Mouse (Mus musculus) neural tube, postnatal 0 days (tissue): Measurements from ENCODE around the gene Ifnar2. TPM values are rescaled to one million over a fixed set of nuclear protein-coding genes. Genes with fewer than 3 reads are reported as not detected.

Source experiments
- polyA plus RNA-seq: library from polyadenylated mRNA; unstranded; fragments of >200 nt; fragmentation: Nextera tagmentation; extraction: Ambion mirVana; gene quantifications from 2 replicates; pipeline ENCODE4 v1.2.1, GENCODE M21; 2015

The Ifnar2 gene
- 48.1 and 52.9 TPM in 2 replicates for polyA plus RNA-seq

DNA sequence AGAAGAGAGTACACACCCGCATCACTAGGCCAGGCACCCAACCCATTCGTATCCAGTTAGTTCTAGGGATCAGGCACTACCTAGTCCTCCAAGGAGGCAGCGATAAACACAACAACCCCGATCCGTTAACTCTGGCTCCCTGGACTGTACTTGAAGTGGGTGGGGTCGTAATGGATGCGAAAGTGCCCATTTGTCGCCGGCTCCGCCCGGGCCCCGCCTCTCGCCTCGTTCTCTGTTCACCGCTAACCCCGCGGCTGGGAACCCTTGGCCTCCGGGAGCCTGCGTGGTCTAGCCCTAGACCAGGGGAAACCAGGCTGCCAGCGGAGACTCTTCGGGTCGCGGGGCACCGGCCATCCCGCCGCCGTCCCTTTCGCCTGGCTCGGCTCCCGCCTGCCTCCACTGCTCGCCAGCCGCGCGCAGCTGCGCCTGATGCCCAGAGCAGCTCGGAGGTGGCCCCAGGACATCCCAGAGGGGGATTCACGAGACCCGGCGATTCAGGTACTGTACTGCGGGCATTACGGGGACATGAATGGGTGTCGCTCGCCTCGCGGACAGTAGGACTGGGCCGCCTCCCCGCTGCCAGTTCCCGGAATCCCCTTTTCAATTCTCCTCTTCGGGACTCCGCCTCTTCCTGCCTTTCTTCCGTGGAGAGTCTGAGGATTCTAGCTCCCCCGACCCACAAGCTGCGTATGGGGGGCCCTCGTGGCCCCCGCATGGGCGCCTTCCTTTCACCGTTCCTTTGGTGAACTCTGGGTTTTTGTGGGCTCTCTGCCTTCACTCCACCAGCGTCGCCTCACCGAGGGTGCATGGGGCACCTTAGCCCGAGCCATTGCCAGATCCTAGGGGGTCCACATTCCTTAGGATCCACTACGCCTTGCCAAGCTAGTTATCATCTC, at the start of gene Ifnar2:
Gene Ifnar2, plus strand, starts transcription at position 207 of the 896 bp plus-strand sequence.

GRCm38 (mm10) chr16:91391421-91391820, 18.8 kb downstream of the Ifnar2 start, which contains the start of gene Gm21970:
Gene Gm21970, plus strand, starts transcription at chr16:91391721.

GRCm38 (mm10) chr16:91405640-91406584, 33.3 kb downstream of the Ifnar2 start, which contains the start of gene Il10rb:
Gene Il10rb, plus strand, starts transcription at chr16:91406164.

Other genes with a start within 250 kb of the Ifnar2 start
- 20.9 and 29.4 TPM in 2 replicates for gene Olig2, start 147.3 kb upstream of the Ifnar2 start, polyA plus RNA-seq
- gene Olig1, start 103.0 kb upstream of the Ifnar2 start, polyA plus RNA-seq = 187 and 204 TPM in 2 replicates
- gene Gm21970, start 18.9 kb downstream of the Ifnar2 start, polyA plus RNA-seq = not detected in 2 replicates
- gene Il10rb, start 33.4 kb downstream of the Ifnar2 start, polyA plus RNA-seq = 17.0 and 20.5 TPM in 2 replicates
- gene Ifnar1, start 112.5 kb downstream of the Ifnar2 start, polyA plus RNA-seq = 31.3 and 33.7 TPM in 2 replicates
- 134 and 141 TPM in 2 replicates for gene Ifngr2, start 174.3 kb downstream of the Ifnar2 start, polyA plus RNA-seq
- gene Tmem50b, start 225.0 kb downstream of the Ifnar2 start, polyA plus RNA-seq = 115 and 122 TPM in 2 replicates
- 4.6 and 5.2 TPM in 2 replicates for gene Dnajc28, start 246.2 kb downstream of the Ifnar2 start, polyA plus RNA-seq